Comparison of ENCODE assay signal across 8 mouse cellular contexts in genomic region chr16:84834745-84835440, GRCm38 (mm10). TPM values are rescaled to one million over a fixed set of nuclear protein-coding genes. Genes with fewer than 3 reads are reported as not detected.
DNase-seq lines count a peak whose midpoint lies in the region; ATAC-seq lines count a peak whose summit lies in the region.

TSS of gene Gabpa (plus strand) at chr16:84834925.

- peak within 1 kb of the TSS; percentile 98 for H3K9ac ChIP-seq in hindbrain, embryonic 12.5 days

- H3K4me1 ChIP-seq in hindbrain, embryonic 12.5 days: peaks cover 19% of the 10 kb centered on the region

- peak within 1 kb of the TSS; percentile 97 for H3K4me3 ChIP-seq in hindbrain, embryonic 12.5 days

- peak within 1 kb of the TSS; percentile 81 for H3K4me2 ChIP-seq in hindbrain, embryonic 12.5 days (replicated peaks)

- under 1% methylated on average over 43 of the region's 52 CpGs for WGBS in hindbrain, embryonic 12.5 days

- H3K9me3 ChIP-seq in hindbrain, embryonic 12.5 days (replicated peaks): no peaks in the 10 kb centered on the region

- peak within 1 kb of the TSS; percentile 99 for H3K27ac ChIP-seq in hindbrain, embryonic 12.5 days

- peaks cover 26% of the 10 kb centered on the region for H3K36me3 ChIP-seq in hindbrain, embryonic 12.5 days

- DNase-seq in NIH3T3 (ENCODE audit: low read depth): peak; percentile 93
- DNase-seq in cerebellum, postnatal 10 days: peak; percentile 92 to 94
- DNase-seq in frontal cortex, postnatal 10 days (ENCODE audit: low spot score in 2 of 2): peak; percentile 89 to 91
- DNase-seq in layer of hippocampus, postnatal 14 days (ENCODE audit: low spot score in 2 of 2): peak; percentile 85 to 93
- peak; percentile 87 for DNase-seq in lung, postnatal 14 days
- peak; percentile 97 for DNase-seq in retina, adult 2 months (ENCODE audit: low read depth, low spot score)
- peak; percentile 87 to 93 for DNase-seq in thymus, postnatal 36 days

- peak; percentile 96 for ATAC-seq in hindbrain, embryonic 12.5 days (ENCODE audit: low FRiP score)

- H3K27me3 ChIP-seq in hindbrain, embryonic 12.5 days: no peaks in the 10 kb centered on the region

RNA-seq across cellular contexts. Expression of gene Gabpa, which starts in this region (rescaled TPM):
- polyA plus RNA-seq in hindbrain, embryonic 12.5 days (2016; fragmentation: Nextera tagmentation; extraction: Ambion mirVana): 36.9 and 38.1 TPM in 2 replicates
- 10 to 100 TPM; 23.7 to 25.6 TPM for total RNA-seq in layer of hippocampus, postnatal 14 days (2021)

Comparison
In these comparisons a context has a peak if more than half of its experiments do, and no peak if none do; other contexts are left out.
1. Peak in every context shown above with its lines: DNase-seq, ATAC-seq, H3K4me3 ChIP-seq and H3K27ac ChIP-seq.